In the genomic region with DNA sequence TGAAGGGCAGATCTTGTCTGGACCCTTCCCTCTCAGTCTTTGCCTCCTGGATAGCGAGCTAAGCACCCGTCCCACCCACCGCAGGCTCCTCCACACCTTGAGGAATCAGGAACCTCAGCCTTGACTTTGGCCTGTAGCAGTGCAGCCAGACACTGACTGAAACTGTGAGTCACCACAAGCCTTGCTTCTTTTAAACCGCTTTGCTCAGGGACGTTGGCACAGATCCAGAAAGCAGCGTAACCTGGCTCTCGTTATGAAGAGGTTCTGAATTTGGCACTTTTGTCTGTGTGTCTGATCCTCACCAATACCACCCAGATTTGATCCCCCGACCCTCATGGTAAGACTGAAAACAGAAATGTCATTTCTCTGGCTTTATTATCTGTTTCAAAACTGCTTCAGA, we compare ENCODE assay signal across 16 mouse cellular contexts.
DNase-seq lines count a peak whose midpoint lies in the region; ATAC-seq and TF ChIP-seq lines count a peak whose summit lies in the region.
"Had no signal": no experiment of that assay in that cellular context is flagged by ENCODE, and none has a peak within 500 bp of the region (broad histone marks: within the 10 kb centered on the region; RNA-seq: fewer than 3 reads in every experiment).

No protein-coding gene starts in this region.

- H3K9ac ChIP-seq in forebrain, postnatal 0 days: no peak overlapping the region
- no peak overlapping the region; the same call in 1 of the 2 replicates for H3K9ac ChIP-seq in forebrain, embryonic 16.5 days (replicated peaks; ENCODE audit: low read depth, low read length)
- no peak overlapping the region for H3K9ac ChIP-seq in stomach, postnatal 0 days (ENCODE audit: low read length)
- H3K9ac ChIP-seq: heart, embryonic 12.5 days; hindbrain, embryonic 12.5 days had no signal

- H3K36me3 ChIP-seq in forebrain, postnatal 0 days (ENCODE audit: insufficient read depth): no peaks in the 10 kb centered on the region
- no peaks in the 10 kb centered on the region for H3K36me3 ChIP-seq in forebrain, embryonic 16.5 days (ENCODE audit: control insufficient read depth, insufficient read depth)
- no peaks in the 10 kb centered on the region for H3K36me3 ChIP-seq in stomach, postnatal 0 days (ENCODE audit: control insufficient read depth, insufficient read depth, low read length)
- H3K36me3 ChIP-seq: heart, embryonic 12.5 days; hindbrain, embryonic 12.5 days had no signal

- no peaks in the 10 kb centered on the region for H3K4me1 ChIP-seq in forebrain, postnatal 0 days (ENCODE audit: insufficient read depth)
- H3K4me1 ChIP-seq in forebrain, embryonic 16.5 days (replicated peaks; ENCODE audit: control insufficient read depth, insufficient read depth, low read length): peaks cover 5% of the 10 kb centered on the region
- no peaks in the 10 kb centered on the region for H3K4me1 ChIP-seq in stomach, postnatal 0 days (replicated peaks; ENCODE audit: control insufficient read depth, insufficient read depth)
- H3K4me1 ChIP-seq: heart, embryonic 12.5 days; hindbrain, embryonic 12.5 days had no signal

- TF ChIP-seq EP300 in stomach, postnatal 0 days (optimal IDR thresholded peaks at IDR 0.05): no peak

- no peak overlapping the region for H3K27ac ChIP-seq in forebrain, postnatal 0 days (ENCODE audit: low read depth, low read length)
- no peak overlapping the region for H3K27ac ChIP-seq in forebrain, embryonic 16.5 days (ENCODE audit: low read length)
- H3K27ac ChIP-seq in stomach, postnatal 0 days (replicated peaks): no peak overlapping the region
- H3K27ac ChIP-seq: hindbrain, embryonic 12.5 days had no signal

- peak; percentile 29 for DNase-seq in forebrain, postnatal 0 days
- peak; percentile 9 for DNase-seq in ovary, adult 18-20 months (ENCODE audit: low spot score)
- no peak for DNase-seq in ovary, postnatal 10 days (ENCODE audit: low spot score)
- peak; percentile 76 for DNase-seq in adrenal gland, adult 2 months
- DNase-seq in brain, adult 2 months (ENCODE audit: low read depth, low spot score): peak; percentile 51
- DNase-seq in stomach, postnatal 0 days (ENCODE audit: low spot score): no peak
- no peak for DNase-seq in kidney, adult 8-10 months
- DNase-seq: embryo, embryonic 11 days; gastrocnemius, postnatal 14 days; kidney, adult 11 months; lung, postnatal 36 days had no signal

- no peak for TF ChIP-seq CTCF in forebrain, postnatal 0 days (IDR thresholded peaks at IDR 0.05; ENCODE audit: low read depth)
- TF ChIP-seq CTCF in stomach, postnatal 0 days (IDR thresholded peaks at IDR 0.05; ENCODE audit: low read depth): no peak

- H3K9me3 ChIP-seq in forebrain, postnatal 0 days (ENCODE audit: low read length): no peaks in the 10 kb centered on the region
- no peaks in the 10 kb centered on the region for H3K9me3 ChIP-seq in forebrain, embryonic 16.5 days (ENCODE audit: control insufficient read depth, low read length)
- no peaks in the 10 kb centered on the region for H3K9me3 ChIP-seq in stomach, postnatal 0 days (ENCODE audit: control insufficient read depth, low read length)
- H3K9me3 ChIP-seq: hindbrain, embryonic 12.5 days had no signal

- ATAC-seq in forebrain, postnatal 0 days: no peak
- no peak for ATAC-seq in forebrain, embryonic 16.5 days
- no peak for ATAC-seq in stomach, postnatal 0 days (ENCODE audit: low FRiP score, low TSS enrichment)
- ATAC-seq: Patski had no signal

- H3K27me3 ChIP-seq in forebrain, postnatal 0 days (ENCODE audit: insufficient read depth, low read length): no peaks in the 10 kb centered on the region
- H3K27me3 ChIP-seq in forebrain, embryonic 16.5 days (replicated peaks; ENCODE audit: control insufficient read depth, insufficient read depth, low read length): no peaks in the 10 kb centered on the region
- H3K27me3 ChIP-seq in stomach, postnatal 0 days (ENCODE audit: control insufficient read depth, insufficient read depth, low read length): no peaks in the 10 kb centered on the region
- H3K27me3 ChIP-seq: heart, embryonic 12.5 days; hindbrain, embryonic 12.5 days had no signal

- H3K4me3 ChIP-seq in forebrain, postnatal 0 days (ENCODE audit: low read depth, low read length): no peak overlapping the region
- H3K4me3 ChIP-seq in forebrain, embryonic 16.5 days (replicated peaks; ENCODE audit: low read length): no peak overlapping the region
- no peak overlapping the region for H3K4me3 ChIP-seq in stomach, postnatal 0 days (ENCODE audit: low read depth, low read length)
- H3K4me3 ChIP-seq: heart, embryonic 12.5 days; hindbrain, embryonic 12.5 days had no signal

- 43% methylated on average over 8 of the region's 8 CpGs for WGBS in forebrain, postnatal 0 days
- WGBS in forebrain, embryonic 16.5 days: 48% methylated on average over 8 of the region's 8 CpGs
- 41% methylated on average over 8 of the region's 8 CpGs for WGBS in stomach, postnatal 0 days

- no peak overlapping the region for H3K4me2 ChIP-seq in forebrain, postnatal 0 days (ENCODE audit: low read depth)
- no peak overlapping the region for H3K4me2 ChIP-seq in forebrain, embryonic 16.5 days (ENCODE audit: low read length)
- no peak overlapping the region for H3K4me2 ChIP-seq in stomach, postnatal 0 days (replicated peaks; ENCODE audit: low read depth)
- H3K4me2 ChIP-seq: heart, embryonic 12.5 days; hindbrain, embryonic 12.5 days; liver, embryonic 11.5 days had no signal

Comparison
In these comparisons a context has a peak if more than half of its experiments do, and no peak if none do; other contexts are left out.
1. DNase-seq: peak in forebrain, postnatal 0 days (single experiment), ovary, adult 18-20 months (single experiment), adrenal gland, adult 2 months (single experiment) and brain, adult 2 months (single experiment); none in ovary, postnatal 10 days (single experiment), stomach, postnatal 0 days (single experiment) and kidney, adult 8-10 months (0 of 2).